In the genomic region with DNA sequence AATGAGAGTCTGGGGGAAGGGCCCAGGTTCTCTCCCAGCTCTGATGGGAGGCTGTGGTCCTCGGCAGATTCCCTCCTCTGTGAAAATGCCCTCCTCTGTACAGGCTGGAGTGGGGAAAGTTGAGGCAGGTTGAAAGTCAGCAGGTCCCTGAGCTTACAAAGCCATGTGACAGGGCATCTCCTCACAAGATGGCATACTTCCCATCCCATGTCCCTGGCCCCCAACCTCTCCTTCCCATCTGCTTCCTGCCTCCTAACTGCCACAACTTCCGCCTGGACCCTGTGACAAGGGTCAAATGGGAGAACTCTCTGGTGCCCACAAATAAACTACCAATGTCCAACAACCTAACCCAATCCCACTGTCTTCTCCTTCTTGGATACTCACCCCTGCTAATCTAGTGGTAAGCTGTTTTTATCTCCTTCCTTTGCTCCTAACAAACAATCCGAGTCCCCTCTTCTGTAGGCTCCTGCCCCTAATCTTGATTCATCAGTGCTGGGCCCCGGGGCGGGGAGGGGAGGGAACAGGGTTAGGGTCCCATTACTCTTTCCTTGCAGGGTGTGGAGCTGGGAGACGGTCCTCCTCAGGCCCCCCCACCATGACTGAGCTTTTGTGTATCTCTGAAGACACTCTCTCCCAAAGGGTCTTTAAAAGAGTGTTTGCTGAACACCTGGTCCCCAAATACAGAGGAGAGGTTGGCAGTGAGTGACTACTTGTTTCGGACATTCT, we compare ENCODE assay signal across 13 mouse cellular contexts. TPM values are rescaled to one million over a fixed set of nuclear protein-coding genes. Genes with fewer than 3 reads are reported as not detected.
"Had no signal": no experiment of that assay in that cellular context is flagged by ENCODE, and none has a peak within 500 bp of the region (broad histone marks: within the 10 kb centered on the region; RNA-seq: fewer than 3 reads in every experiment).

No protein-coding gene starts in this region.

- ATAC-seq: lung, postnatal 0 days had no signal

- DNase-seq: kidney, adult 9 months; layer of hippocampus, postnatal 36 days; lung, adult 2 months; lung, postnatal 36 days had no signal

- H3K27ac ChIP-seq: kidney, postnatal 0 days; limb, embryonic 10.5 days; liver, embryonic 15.5 days; neural tube, embryonic 12.5 days; stomach, postnatal 0 days had no signal

- H3K4me3 ChIP-seq: liver, embryonic 15.5 days had no signal

RNA-seq across cellular contexts. Expression of a gene that starts 2.7 kb away (rescaled TPM):
- total RNA-seq: megakaryocyte progenitor cell, adult 5-6 weeks; monocyte, adult 5-6 weeks had no signal

RNA-seq across cellular contexts. Expression of a gene that starts 42.7 kb away (rescaled TPM):
- total RNA-seq: megakaryocyte progenitor cell, adult 5-6 weeks; monocyte, adult 5-6 weeks; neutrophil, adult 5-6 weeks had no signal

RNA-seq across cellular contexts. Expression of a gene that starts 57.5 kb away (rescaled TPM):
- total RNA-seq: megakaryocyte progenitor cell, adult 5-6 weeks; monocyte, adult 5-6 weeks; neutrophil, adult 5-6 weeks had no signal
